Mouse (Mus musculus): ENCODE measurements at regions not wholly inside any gene's neighbourhood (a gene's known extent, or its start where the extent isn't known, plus 50 kb on each side); places are given as distances from the start of the nearest gene placed in this dataset.

DNA sequence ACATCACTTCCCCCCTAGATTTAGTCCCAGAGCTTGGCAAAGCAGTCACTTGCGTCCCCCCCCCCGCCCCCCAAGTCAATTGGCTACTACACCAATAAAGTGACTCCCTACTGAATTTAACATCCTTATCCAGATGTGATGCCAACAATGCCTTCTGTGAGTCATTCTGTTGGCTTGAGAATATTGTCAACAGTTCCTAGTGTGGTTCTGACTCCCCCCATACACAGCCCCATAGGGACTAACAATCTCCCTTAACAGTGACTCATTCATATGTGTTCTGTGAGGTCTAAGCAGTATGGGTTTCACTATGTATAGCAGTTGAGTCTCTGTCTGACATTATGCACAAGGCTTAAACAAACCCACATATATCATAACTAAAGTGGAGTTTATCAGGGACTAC lies 89.5 kb upstream of the Htr2a start:
- 89% methylated on average over 2 of the region's 2 CpGs for WGBS

DNA sequence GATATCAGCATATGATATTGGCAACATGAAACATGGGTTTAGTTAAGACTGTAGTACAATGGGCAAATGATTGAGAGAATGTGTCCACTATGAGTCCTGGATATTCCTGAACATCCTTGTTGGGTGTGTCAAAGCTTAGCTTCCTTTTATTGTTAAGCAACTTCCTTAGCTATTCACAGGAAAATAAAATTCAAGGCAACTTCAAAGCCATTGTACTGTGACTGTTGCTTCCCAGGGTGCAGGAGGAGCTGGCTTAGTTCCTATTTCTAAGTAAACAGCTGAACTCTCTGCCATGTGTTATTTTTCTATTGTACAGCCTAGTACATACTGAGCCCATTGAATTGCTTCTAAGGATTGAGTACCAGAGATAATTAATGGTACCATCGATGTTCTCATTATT lies 87.0 kb upstream of the Htr2a start:
- DNase-seq (ENCODE audit: extremely low read depth, low read depth, low spot score): no peak
- H3K27ac ChIP-seq (replicated peaks; ENCODE audit: insufficient read depth, low read depth, low read length): no peak overlapping the region
- no peaks in the 10 kb centered on the region for H3K27me3 ChIP-seq (ENCODE audit: control insufficient read depth, insufficient read depth, low read length)
- H3K79me2 ChIP-seq (ENCODE audit: control insufficient read depth, insufficient read depth, low read length): no peaks in the 10 kb centered on the region
- no peak overlapping the region for H3K4me3 ChIP-seq (ENCODE audit: insufficient read depth, low read depth, low read length)
- H3K9ac ChIP-seq (ENCODE audit: low read depth, low read length): no peak overlapping the region
- no peaks in the 10 kb centered on the region for H3K36me3 ChIP-seq (ENCODE audit: control insufficient read depth, insufficient read depth, low read length)
- TF ChIP-seq POLR2A (IDR thresholded peaks at IDR 0.05; ENCODE audit: extremely low read depth, insufficient read depth, low read length): no peak
- TF ChIP-seq CTCF (IDR thresholded peaks at IDR 0.05; ENCODE audit: low read depth, low read length): no peak
- 73% methylated on average over 1 of the region's 1 CpGs for WGBS
- H3K4me1 ChIP-seq (ENCODE audit: control insufficient read depth, insufficient read depth, low read length): no peaks in the 10 kb centered on the region

More for the DNA sequence above, 89.5 kb upstream of the Htr2a start:
- TF ChIP-seq POLR2A (IDR thresholded peaks at IDR 0.05; ENCODE audit: extremely low read depth, insufficient read depth, low read length): no peak
- TF ChIP-seq CTCF (IDR thresholded peaks at IDR 0.05; ENCODE audit: low read depth, low read length): no peak
- Histone ChIP-seq H3K27me3 (ENCODE audit: control insufficient read depth, insufficient read depth, low read length) (no peaks in the 10 kb centered on the region), H3K4me3 (ENCODE audit: insufficient read depth, low read depth, low read length) (no peak overlapping the region), H3K27ac (replicated peaks; ENCODE audit: insufficient read depth, low read depth, low read length) (no peak overlapping the region), H3K79me2 (ENCODE audit: control insufficient read depth, insufficient read depth, low read length) (no peaks in the 10 kb centered on the region), H3K4me1 (ENCODE audit: control insufficient read depth, insufficient read depth, low read length) (no peaks in the 10 kb centered on the region), H3K9ac (ENCODE audit: low read depth, low read length) (no peak overlapping the region), H3K36me3 (ENCODE audit: control insufficient read depth, insufficient read depth, low read length) (no peaks in the 10 kb centered on the region)
- DNase-seq (ENCODE audit: extremely low read depth, low read depth, low spot score): no peak

DNA sequence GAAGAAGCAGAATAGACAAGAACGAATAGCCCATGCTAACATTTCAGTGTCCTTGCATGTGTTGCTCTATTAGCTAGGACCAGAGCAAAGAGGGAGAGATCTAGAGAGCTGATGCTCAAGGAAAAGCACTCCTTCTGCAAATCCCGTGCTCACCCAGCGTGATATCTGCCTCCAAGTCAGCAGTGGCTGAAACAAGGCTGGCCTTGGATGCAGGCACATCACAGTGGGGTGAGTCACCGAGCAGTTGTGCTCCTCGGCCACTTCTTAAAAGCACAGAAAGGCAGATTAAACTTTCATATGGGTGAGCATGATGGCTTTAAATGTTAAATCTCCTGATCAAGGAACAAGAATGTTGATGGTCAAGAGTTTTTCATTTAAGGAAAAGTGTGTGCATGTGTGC lies 82.3 kb upstream of the Htr2a start:
- TF ChIP-seq POLR2A (IDR thresholded peaks at IDR 0.05; ENCODE audit: extremely low read depth, insufficient read depth, low read length) (no peak), CTCF (IDR thresholded peaks at IDR 0.05; ENCODE audit: low read depth, low read length) (no peak)
- Histone ChIP-seq H3K4me1 (ENCODE audit: control insufficient read depth, insufficient read depth, low read length) (no peaks in the 10 kb centered on the region), H3K79me2 (ENCODE audit: control insufficient read depth, insufficient read depth, low read length) (no peaks in the 10 kb centered on the region), H3K9ac (ENCODE audit: low read depth, low read length) (no peak overlapping the region), H3K4me3 (ENCODE audit: insufficient read depth, low read depth, low read length) (no peak overlapping the region), H3K27me3 (ENCODE audit: control insufficient read depth, insufficient read depth, low read length) (no peaks in the 10 kb centered on the region), H3K27ac (replicated peaks; ENCODE audit: insufficient read depth, low read depth, low read length) (no peak overlapping the region), H3K36me3 (ENCODE audit: control insufficient read depth, insufficient read depth, low read length) (no peaks in the 10 kb centered on the region)
- DNase-seq (ENCODE audit: extremely low read depth, low read depth, low spot score): no peak
- WGBS: 64% methylated on average over 5 of the region's 5 CpGs
